Mouse (Mus musculus): ENCODE measurements around the gene Zcwpw1.
"Not testable (repeated sequence)": the region's sequence is repeated elsewhere in the genome, so short reads cannot be mapped to it uniquely, and the experiment has no call there.

DNA sequence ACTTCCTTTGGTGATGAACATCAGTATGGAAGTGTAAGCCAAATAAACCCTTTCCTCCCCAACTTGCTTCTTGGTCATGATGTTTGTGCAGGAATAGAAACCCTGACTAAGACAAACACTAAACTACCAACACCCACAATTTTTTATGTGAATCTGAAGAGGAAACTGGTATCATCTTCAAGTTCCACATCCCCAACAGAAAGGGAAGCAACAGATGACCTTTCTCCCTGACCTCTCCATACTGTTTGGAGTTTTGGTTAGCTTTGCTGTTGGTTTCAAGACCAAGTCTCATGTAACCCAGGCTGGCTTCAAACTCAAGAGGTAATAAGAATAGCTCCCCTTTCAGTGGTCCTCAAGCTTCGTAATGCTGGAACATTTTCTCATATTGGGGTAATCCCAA is 62.7 kb downstream of the Zcwpw1 start:
- TF ChIP-seq CTCF, EP300 (IDR thresholded peaks at IDR 0.05): not testable (repeated sequence)

Data from lung, postnatal 0 days (tissue).